Mouse (Mus musculus) limb, embryonic 14.5 days (tissue): ENCODE results near the gene Rps6ka4. TPM values are rescaled to one million over a fixed set of nuclear protein-coding genes. Genes with fewer than 3 reads are reported as not detected.

Experiments
- ATAC-seq: fragments of 200-750 bp; cut with Nextera tagmentation; 2 replicates; pipeline ENCODE4 v1.8.0; 2017; ENCODE audit warnings: low read depth, moderate number of reproducible peaks, moderate TSS enrichment; ENCODE audit not compliant: low FRiP score
- DNase-seq: peaks from one replicate; pipeline ENCODE4 v3.0.0-alpha.2; 2015; ENCODE audit warnings: low spot score
- H3K27ac ChIP-seq: fragments of 300-500 bp; sonication (generic); replicated peaks from 2 replicates; pipeline ENCODE4 v1.5.1; 2014; ENCODE audit warnings: low read depth, mild to moderate bottlenecking, low read length, moderate library complexity, mixed read lengths
- H3K27me3 ChIP-seq: fragments of 300-500 bp; sonication (generic); 2 replicates; pipeline ENCODE4 v1.6.1; 2014; ENCODE audit warnings: low read length, mixed read lengths; ENCODE audit not compliant: control insufficient read depth, insufficient read depth
- H3K36me3 ChIP-seq: fragments of 300-500 bp; sonication (generic); 2 replicates; pipeline ENCODE4 v1.6.1; 2014; ENCODE audit warnings: mild to moderate bottlenecking, low read length, moderate library complexity, mixed read lengths; ENCODE audit not compliant: control insufficient read depth, insufficient read depth
- H3K4me1 ChIP-seq: fragments of 300-500 bp; sonication (generic); 2 replicates; pipeline ENCODE4 v1.6.1; 2014; ENCODE audit warnings: antibody characterized with exemption, low read length, mixed read lengths; ENCODE audit not compliant: control insufficient read depth, insufficient read depth
- H3K4me2 ChIP-seq: fragments of 300-500 bp; sonication (generic); replicated peaks from 2 replicates; pipeline ENCODE4 v1.6.1; 2014; ENCODE audit warnings: low read depth, mild to moderate bottlenecking, low read length, moderate library complexity; ENCODE audit not compliant: severe bottlenecking
- H3K4me3 ChIP-seq: fragments of 300-500 bp; sonication (generic); replicated peaks from 2 replicates; pipeline ENCODE4 v1.5.1; 2014; ENCODE audit warnings: low read length
- H3K9ac ChIP-seq: fragments of 300-500 bp; sonication (generic); 2 replicates; pipeline ENCODE4 v1.6.1; 2014; ENCODE audit warnings: mild to moderate bottlenecking, low read depth, low read length, moderate library complexity; ENCODE audit not compliant: severe bottlenecking
- H3K9me3 ChIP-seq: fragments of 300-500 bp; sonication (generic); 2 replicates; pipeline ENCODE4 v1.6.1; 2016; ENCODE audit warnings: low read length; ENCODE audit not compliant: control insufficient read depth
- POLR2A ChIP-seq: fragments of 200-500 bp; IDR thresholded peaks from 2 replicates; pipeline ENCODE4 v1.8.0; 2012; ENCODE audit warnings: inconsistent platforms, mild to moderate bottlenecking, moderate library complexity, borderline replicate concordance; ENCODE audit not compliant: insufficient read depth, insufficient read length; ENCODE audit errors: extremely low read depth
- WGBS: fragments of 180-500 bp; shearing (Covaris S2); extraction: QIAGEN DNeasy Blood & Tissue Kit; methylation state at CpG from one replicate; pipeline ENCODE4 v1.1.7; 2014; 5-methylcytosine and 5-hydroxymethylcytosine counted together
- polyA plus RNA-seq, 2 experiments: library from polyadenylated mRNA; depleted of rRNA in 1 of 2; stranded (reverse) in 1 of 2; unstranded in 1 of 2; fragments of >200 nt; fragmentation: Nextera tagmentation in 1 of 2; extraction: Ambion mirVana in 1 of 2; gene quantifications; 2 replicates each; pipeline versions ENCODE4 v1.2.1 to v1.2.3; 2012 to 2014

Gene Rps6ka4
- 19.4 and 22.9 TPM in 2 replicates for polyA plus RNA-seq (2012; rRNA removed)
- polyA plus RNA-seq (2014; fragmentation: Nextera tagmentation; extraction: Ambion mirVana) = 25.2 and 27.4 TPM in 2 replicates

DNA sequence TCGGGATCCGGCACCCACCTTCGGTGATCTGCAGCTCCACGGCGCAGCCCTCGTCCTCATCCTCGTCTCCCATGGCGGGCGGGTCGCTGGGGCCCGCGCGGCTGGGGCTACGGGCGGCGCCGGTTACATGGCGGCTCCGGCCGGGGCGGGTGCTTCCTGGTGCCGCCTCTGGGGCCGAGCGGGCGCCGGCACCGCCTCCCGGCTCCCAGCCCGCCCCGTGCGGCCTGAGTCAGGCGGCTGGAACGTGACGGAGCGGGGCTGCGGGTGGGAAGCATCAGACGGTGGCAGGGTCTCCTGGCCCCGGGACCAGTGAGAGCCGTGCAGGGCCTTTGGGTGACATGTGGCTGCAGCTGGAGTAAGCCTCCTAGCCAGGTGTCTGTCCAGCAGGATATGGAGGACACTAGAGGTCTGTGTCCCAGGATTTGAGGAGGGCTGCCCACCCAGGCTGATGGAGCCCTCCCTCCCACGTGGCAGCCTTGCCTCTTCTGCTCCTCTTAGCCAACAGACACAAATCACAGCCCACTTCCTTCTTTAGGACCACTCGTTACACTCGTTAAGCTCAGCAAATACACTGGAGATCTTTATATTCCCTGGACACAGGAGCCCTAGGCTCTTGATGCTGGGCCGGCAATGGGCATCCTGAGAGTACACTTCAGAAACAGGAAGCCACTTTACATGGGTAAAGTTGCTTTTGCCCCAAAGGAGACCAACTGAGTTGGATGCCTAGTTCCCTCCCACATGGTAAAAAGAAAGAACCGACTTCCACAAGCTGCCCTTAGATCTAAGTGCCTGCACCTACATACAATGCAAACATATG lies at the start of gene Rps6ka4:
TSS of gene Rps6ka4 (minus strand) at position 162 of the 817 bp plus-strand sequence.
- Histone ChIP-seq H3K4me3 (peak within 1 kb of the TSS; percentile 80), H3K9me3 (no peaks in the 10 kb centered on the region), H3K36me3 (peaks cover 14% of the 10 kb centered on the region; the same call in 1 of the 2 replicates), H3K9ac (peak within 1 kb of the TSS; percentile 78), H3K4me1 (peaks cover 12% of the 10 kb centered on the region), H3K27ac (no peak within 1 kb of the TSS; the same call in 1 of the 2 replicates), H3K4me2 (peak within 1 kb of the TSS; percentile 95), H3K27me3 (peaks cover 29% of the 10 kb centered on the region)
- WGBS = under 1% methylated on average over 41 of the region's 44 CpGs
- no peak for TF ChIP-seq POLR2A
- DNase-seq (peak; percentile 48), ATAC-seq (peak; percentile 86)

DNA sequence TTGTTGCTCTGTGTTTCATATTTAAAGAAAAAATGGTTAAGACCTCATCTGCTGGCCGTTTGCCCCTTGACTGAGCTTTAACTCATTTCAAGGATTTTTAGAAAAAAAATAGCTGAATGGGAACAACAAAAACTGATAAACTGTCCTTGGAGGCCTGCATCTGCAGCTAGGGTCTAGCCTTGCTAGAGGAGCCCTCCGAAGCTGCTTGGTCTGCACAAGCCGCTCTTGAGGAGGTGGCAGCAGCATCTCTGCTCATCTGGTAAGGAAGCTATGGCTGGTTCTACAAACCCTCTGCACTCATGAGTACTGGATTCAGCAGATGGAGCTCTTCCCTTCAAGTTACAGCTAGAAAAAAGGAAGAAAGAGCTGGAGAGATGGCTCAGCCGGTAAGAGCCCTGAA lies 37.5 kb upstream of the Rps6ka4 start:
- H3K9ac ChIP-seq = no peak overlapping the region
- H3K36me3 ChIP-seq = no peaks in the 10 kb centered on the region
- no peak for ATAC-seq
- DNase-seq = no peak
- no peak overlapping the region for H3K27ac ChIP-seq
- TF ChIP-seq POLR2A = no peak
- no peak overlapping the region for H3K4me2 ChIP-seq
- H3K27me3 ChIP-seq = no peaks in the 10 kb centered on the region
- WGBS = 86% methylated on average over 4 of the region's 4 CpGs
- H3K4me3 ChIP-seq = no peak overlapping the region
- peaks cover 4% of the 10 kb centered on the region; the same call in 1 of the 2 replicates for H3K9me3 ChIP-seq
- H3K4me1 ChIP-seq = no peaks in the 10 kb centered on the region

DNA sequence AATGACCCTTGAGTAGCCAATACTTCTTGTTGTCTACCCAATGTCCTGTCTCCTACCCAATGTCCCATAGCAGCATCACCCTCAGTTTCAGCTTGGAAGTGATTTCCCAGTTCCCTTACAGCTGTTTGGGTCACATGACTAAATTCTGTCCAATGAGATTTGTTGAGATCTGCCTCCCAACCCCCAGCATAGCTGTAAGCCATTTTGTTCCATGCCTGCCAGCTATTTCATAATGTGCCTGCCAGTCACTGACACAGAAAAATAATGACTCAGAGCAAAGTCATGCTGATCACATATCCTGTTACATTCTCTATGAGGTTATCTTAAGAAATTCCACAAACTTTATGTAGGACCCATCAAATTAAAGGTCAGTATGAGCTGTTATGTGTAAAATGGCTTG lies 36.4 kb upstream of the Rps6ka4 start:
- no peak overlapping the region for H3K27ac ChIP-seq
- no peak for TF ChIP-seq POLR2A
- no peak overlapping the region for H3K9ac ChIP-seq
- H3K9me3 ChIP-seq = peaks cover 4% of the 10 kb centered on the region; the same call in 1 of the 2 replicates
- H3K4me1 ChIP-seq = no peaks in the 10 kb centered on the region
- no peaks in the 10 kb centered on the region for H3K27me3 ChIP-seq
- no peak overlapping the region for H3K4me3 ChIP-seq
- H3K4me2 ChIP-seq = no peak overlapping the region
- DNase-seq (no peak), ATAC-seq (no peak)
- H3K36me3 ChIP-seq = no peaks in the 10 kb centered on the region

DNA sequence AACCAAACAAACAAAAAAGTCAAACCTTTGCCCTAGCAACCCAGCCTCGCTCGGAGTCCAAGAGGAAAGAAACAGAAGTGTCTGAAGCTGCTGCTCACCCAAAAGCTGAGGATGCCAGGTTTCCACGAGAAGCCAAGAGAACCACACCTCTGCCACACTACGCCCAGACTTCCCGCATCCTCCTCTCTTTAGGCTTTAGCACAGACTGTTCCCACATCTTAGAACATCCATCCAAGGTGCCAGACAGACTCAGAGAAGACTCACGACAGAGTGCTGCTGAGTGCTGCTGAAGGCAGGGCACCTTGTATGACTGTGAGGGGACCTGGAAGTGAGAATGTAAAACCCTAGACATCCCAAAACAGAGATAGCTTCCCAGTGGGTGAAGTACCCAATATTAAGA lies 35.4 kb upstream of the Rps6ka4 start:
- Histone ChIP-seq H3K4me3 (no peak overlapping the region), H3K4me1 (no peaks in the 10 kb centered on the region), H3K4me2 (no peak overlapping the region), H3K9me3 (peaks cover 4% of the 10 kb centered on the region; the same call in 1 of the 2 replicates), H3K9ac (no peak overlapping the region), H3K27ac (no peak overlapping the region), H3K27me3 (no peaks in the 10 kb centered on the region), H3K36me3 (no peaks in the 10 kb centered on the region)
- no peak for TF ChIP-seq POLR2A
- DNase-seq = no peak
- ATAC-seq = no peak
- WGBS = 84% methylated on average over 6 of the region's 6 CpGs

DNA sequence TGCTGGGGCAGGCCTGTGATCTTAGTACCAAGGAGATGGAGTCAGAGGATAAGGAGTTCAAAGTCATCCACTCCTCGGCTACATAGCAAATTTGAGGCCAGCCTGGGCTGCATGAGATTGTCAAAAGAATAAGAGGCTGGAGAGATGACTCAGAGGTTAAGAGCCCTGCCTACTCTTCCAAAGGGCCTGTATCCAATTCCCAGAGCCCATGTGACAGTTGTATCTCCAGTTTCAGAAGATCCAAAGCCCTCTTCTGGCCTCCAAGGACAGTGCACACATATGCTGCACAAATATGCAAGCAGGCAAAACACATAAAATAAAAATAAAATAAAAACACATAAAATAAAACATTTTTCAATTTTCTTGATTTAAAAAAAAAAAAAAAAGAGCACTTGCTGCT lies 33.8 kb upstream of the Rps6ka4 start:
- Histone ChIP-seq H3K27ac (no peak overlapping the region), H3K4me2 (no peak overlapping the region), H3K9ac (no peak overlapping the region), H3K36me3 (no peaks in the 10 kb centered on the region), H3K9me3 (no peaks in the 10 kb centered on the region), H3K4me1 (no peaks in the 10 kb centered on the region), H3K27me3 (no peaks in the 10 kb centered on the region), H3K4me3 (no peak overlapping the region)
- DNase-seq = no peak
- no peak for ATAC-seq
- TF ChIP-seq POLR2A = no peak
- WGBS = 71% methylated on average over 1 of the region's 1 CpGs
